Mouse (Mus musculus) liver, embryonic 16.5 days (tissue): ENCODE measurements around the gene Rnf11. TPM values are rescaled to one million over a fixed set of nuclear protein-coding genes. Genes with fewer than 3 reads are reported as not detected.
"Not testable (repeated sequence)": the region's sequence is repeated elsewhere in the genome, so short reads cannot be mapped to it uniquely, and the experiment has no call there.

ENCODE experiments used
- ATAC-seq: fragments of 200-750 bp; cut with Nextera tagmentation; 2 replicates; pipeline ENCODE4 v1.8.0; 2017; ENCODE audit warnings: low read depth, mild to moderate bottlenecking, moderate number of reproducible peaks, moderate library complexity
- H3K27ac ChIP-seq: fragments of 300-500 bp; sonication (generic); 2 replicates; pipeline ENCODE4 v1.5.1; 2014; ENCODE audit warnings: mild to moderate bottlenecking, low read length
- H3K27me3 ChIP-seq: fragments of 300-500 bp; sonication (generic); 2 replicates; pipeline ENCODE4 v1.6.1; 2014; ENCODE audit warnings: low read depth, low read length, mixed read lengths; ENCODE audit not compliant: control insufficient read depth, insufficient read depth
- H3K36me3 ChIP-seq: fragments of 300-500 bp; sonication (generic); 2 replicates; pipeline ENCODE4 v1.6.1; 2014; ENCODE audit warnings: mild to moderate bottlenecking; ENCODE audit not compliant: control insufficient read depth, insufficient read depth
- H3K4me1 ChIP-seq: fragments of 300-500 bp; sonication (generic); 2 replicates; pipeline ENCODE4 v1.6.1; 2014; ENCODE audit warnings: low read depth, low read length, mixed read lengths; ENCODE audit not compliant: control insufficient read depth
- H3K4me2 ChIP-seq: fragments of 300-500 bp; sonication (generic); 2 replicates; pipeline ENCODE4 v1.6.1; 2014; ENCODE audit warnings: low read depth, low read length, mixed read lengths
- H3K4me3 ChIP-seq: fragments of 300-500 bp; sonication (generic); 2 replicates; pipeline ENCODE4 v1.5.1; 2014; ENCODE audit warnings: low read depth, mild to moderate bottlenecking, low read length
- H3K9ac ChIP-seq: fragments of 300-500 bp; sonication (generic); 2 replicates; pipeline ENCODE4 v1.6.1; 2014; ENCODE audit warnings: low read depth, low read length
- H3K9me3 ChIP-seq: fragments of 300-500 bp; sonication (generic); replicated peaks from 2 replicates; pipeline ENCODE4 v1.6.1; 2016; ENCODE audit warnings: low read length; ENCODE audit not compliant: control insufficient read depth
- WGBS: fragments of 180-500 bp; shearing (Covaris S2); extraction: QIAGEN DNeasy Blood & Tissue Kit; methylation state at CpG from one replicate; pipeline ENCODE4 v1.1.7; 2014; ENCODE audit not compliant: insufficient replicate concordance; 5-methylcytosine and 5-hydroxymethylcytosine counted together
- polyA plus RNA-seq: library from polyadenylated mRNA; unstranded; fragments of >200 nt; fragmentation: Nextera tagmentation; extraction: Ambion mirVana; gene quantifications from 2 replicates; pipeline ENCODE4 v1.2.1, GENCODE M21; 2015

Gene Rnf11
- polyA plus RNA-seq, 1 experiment from 2014 or later, result 29.3 TPM

- Histone ChIP-seq H3K4me2 (peak overlapping the region; percentile 93), H3K9me3 (no peaks in the 10 kb centered on the region), H3K9ac (peak overlapping the region; percentile 88), H3K4me1 (peaks cover 35% of the 10 kb centered on the region), H3K36me3 (peaks cover 22% of the 10 kb centered on the region), H3K27me3 (no peaks in the 10 kb centered on the region), H3K27ac (peak overlapping the region; percentile 97), H3K4me3 (peak overlapping the region; percentile 77)
- WGBS, result 46% methylated on average over 8 of the region's 8 CpGs
- no peak for ATAC-seq
Observed at GRCm38 (mm10) chr4:109405415-109405814, 79.1 kb downstream of the Rnf11 start.

- peak overlapping the region; percentile 88 for H3K9ac ChIP-seq
- 83% methylated on average over 3 of the region's 3 CpGs for WGBS
- ATAC-seq, result peak; percentile 4; the same call in 1 of the 2 replicates
Observed at GRCm38 (mm10) chr4:109404908-109405307, 79.6 kb downstream of the Rnf11 start.

GRCm38 (mm10) chr4:109401176-109401689 lies 83.3 kb downstream of the Rnf11 start:
- Histone ChIP-seq H3K9me3 (no peaks in the 10 kb centered on the region), H3K4me2 (no peak overlapping the region), H3K9ac (no peak overlapping the region), H3K36me3 (peaks cover 22% of the 10 kb centered on the region), H3K4me3 (no peak overlapping the region), H3K4me1 (peaks cover under 1% of the 10 kb centered on the region; the same call in 1 of the 2 replicates), H3K27ac (no peak overlapping the region), H3K27me3 (no peaks in the 10 kb centered on the region)
- no peak for ATAC-seq
- 68% methylated on average over 5 of the region's 5 CpGs for WGBS

More at GRCm38 (mm10) chr4:109404908-109405307, 79.6 kb downstream of the Rnf11 start:
- peak overlapping the region; percentile 93 for H3K4me2 ChIP-seq
- H3K4me1 ChIP-seq, result peaks cover 30% of the 10 kb centered on the region
- H3K27me3 ChIP-seq, H3K9me3 ChIP-seq: not testable (repeated sequence)
- H3K4me3 ChIP-seq, result peak overlapping the region; percentile 77
- peak overlapping the region; percentile 97 for H3K27ac ChIP-seq
- peaks cover 22% of the 10 kb centered on the region for H3K36me3 ChIP-seq

Other genes with a start within 250 kb of the Rnf11 start
- gene Eps15, start 204.5 kb downstream of the Rnf11 start, polyA plus RNA-seq, result 35.7 and 37.5 TPM in 2 replicates
- gene Ttc39a, start 78.1 kb downstream of the Rnf11 start, polyA plus RNA-seq, result 10.4 and 11.8 TPM in 2 replicates
- gene 4930522H14Rik, start 46.6 kb upstream of the Rnf11 start, polyA plus RNA-seq, result not detected in 2 replicates
- gene Cdkn2c, start 182.5 kb upstream of the Rnf11 start, polyA plus RNA-seq, result 11.3 and 11.5 TPM in 2 replicates
- gene Faf1, start 191.9 kb upstream of the Rnf11 start, polyA plus RNA-seq, result 11.1 and 11.3 TPM in 2 replicates